Mouse (Mus musculus) induced T-regulatory cell, adult 2 months (primary cell): ENCODE data around the gene Nsmce4a.
"Not testable (repeated sequence)": the region's sequence is repeated elsewhere in the genome, so short reads cannot be mapped to it uniquely, and the experiment has no call there.

ENCODE experiments used
- DNase-seq: peaks from one replicate; pipeline ENCODE4 v3.0.0-alpha.2; 2012; ENCODE audit warnings: low read depth

Nsmce4a gene

DNA sequence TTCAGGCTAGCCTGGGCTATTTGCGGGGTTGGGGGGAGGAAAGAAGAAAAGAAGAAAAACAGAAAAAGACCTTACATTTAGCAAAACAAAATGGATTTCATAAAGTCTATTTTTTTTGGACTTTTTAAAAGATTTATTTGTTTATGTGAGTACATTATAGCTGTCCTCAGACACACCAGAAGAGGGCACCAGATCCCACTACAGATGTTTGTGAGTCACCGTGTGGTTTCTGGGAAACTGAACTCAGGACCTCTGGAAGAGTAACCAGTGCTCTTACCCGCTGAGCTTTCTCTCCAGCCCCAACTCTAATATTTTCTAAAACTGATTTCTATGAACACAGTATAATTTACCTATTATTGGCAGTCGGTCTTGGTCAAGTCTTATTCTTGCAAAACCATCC, 37.7 kb downstream of the Nsmce4a start:
- no peak for DNase-seq

- DNase-seq: peak; percentile 90
Measured at GRCm38 (mm10) chr7:130533316-130534260, 39.3 kb downstream of the Nsmce4a start.

DNA sequence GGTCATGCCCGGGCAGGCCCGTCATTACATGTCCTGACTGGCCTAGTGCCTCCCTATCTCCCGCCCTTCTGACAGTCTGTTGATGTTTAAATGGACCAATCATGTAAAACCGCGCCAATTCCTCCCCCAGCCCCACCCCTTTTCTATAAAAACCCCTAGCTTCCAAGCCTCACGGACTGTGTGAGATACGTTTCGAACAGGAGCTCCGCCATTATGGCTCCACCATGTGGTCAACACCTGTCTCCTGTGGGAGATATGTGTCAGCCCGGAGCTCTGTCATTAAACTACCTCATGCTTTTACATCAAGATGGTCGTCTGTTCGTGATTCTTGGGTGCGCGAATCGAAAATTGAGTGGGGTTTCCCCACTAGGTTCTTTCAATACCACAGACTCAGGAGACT, 41.8 kb downstream of the Nsmce4a start:
- DNase-seq: not testable (repeated sequence)

- DNase-seq: no peak
Measured at GRCm38 (mm10) chr7:130527306-130527705, 45.6 kb downstream of the Nsmce4a start.

DNA sequence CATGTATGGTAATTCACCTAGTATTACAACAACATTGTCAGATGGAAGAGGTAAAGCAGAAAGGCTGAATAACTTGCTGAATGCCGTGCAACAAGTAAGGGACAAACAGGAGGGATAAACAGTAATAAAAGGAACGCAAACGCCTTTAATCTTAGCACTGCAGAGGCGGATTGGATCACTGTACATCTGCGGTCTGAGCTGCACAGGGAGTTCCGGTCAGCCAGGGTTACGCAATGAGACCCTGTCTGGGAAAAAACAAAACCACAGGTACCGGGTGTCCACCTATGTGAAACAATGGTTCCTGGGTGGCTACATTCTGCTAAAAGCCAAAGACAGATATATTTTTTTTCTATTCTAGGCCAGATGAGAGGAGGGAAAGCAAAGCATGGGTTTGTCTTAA, 49.5 kb downstream of the Nsmce4a start:
- no peak for DNase-seq

- DNase-seq: no peak
Measured at GRCm38 (mm10) chr7:130520812-130521422, 52.0 kb downstream of the Nsmce4a start.

DNA sequence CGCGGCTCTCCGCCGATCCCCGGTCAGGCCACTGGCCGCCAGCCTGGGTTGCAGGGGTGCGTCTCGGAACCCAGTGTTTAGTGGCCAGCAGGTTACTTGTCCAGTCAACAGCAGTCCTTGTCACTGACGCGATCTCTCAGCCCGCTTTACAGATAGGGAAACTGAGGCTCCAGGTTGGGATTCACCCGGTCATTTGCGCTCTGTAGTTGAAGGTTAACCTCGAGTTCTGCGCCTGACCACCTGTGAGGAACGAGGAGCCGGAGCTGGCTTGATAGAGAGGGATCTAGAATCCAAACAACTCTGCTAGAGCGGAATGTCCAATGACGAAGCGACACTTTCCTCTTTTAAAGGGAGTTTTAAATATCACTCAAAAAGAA, 52.9 kb downstream of the Nsmce4a start, which contains the start of gene Ate1:
Gene Ate1, minus strand, starts transcription at position 321 of the 377 bp plus-strand sequence.
- no peak for DNase-seq

- DNase-seq: peak; percentile 96
Measured at GRCm38 (mm10) chr7:130519096-130520048, 53.5 kb downstream of the Nsmce4a start.

- peak; percentile 29 for DNase-seq
Measured at GRCm38 (mm10) chr7:130518213-130519095, 54.5 kb downstream of the Nsmce4a start.

DNA sequence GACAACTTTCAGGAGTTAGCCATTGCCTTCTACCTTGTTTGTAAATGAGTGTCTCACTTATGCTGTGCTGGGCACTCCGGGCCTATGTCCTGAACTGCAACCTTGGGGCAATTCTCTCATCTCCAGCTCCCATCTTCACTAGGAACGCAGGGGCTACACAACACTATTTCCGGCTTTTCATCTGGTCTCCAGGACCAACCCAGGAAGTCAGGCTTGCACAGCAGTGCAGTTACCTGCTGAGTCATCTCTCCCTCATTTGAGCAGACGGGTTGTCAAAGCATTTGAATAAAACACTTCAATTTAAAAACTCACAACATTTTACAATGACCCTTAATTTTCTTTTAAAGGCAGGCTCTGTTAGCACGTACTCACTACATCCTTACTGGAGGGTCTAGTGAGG, 62.7 kb downstream of the Nsmce4a start:
- DNase-seq: no peak

GRCm38 (mm10) chr7:130503006-130503405, 69.9 kb downstream of the Nsmce4a start:
- no peak for DNase-seq

DNA sequence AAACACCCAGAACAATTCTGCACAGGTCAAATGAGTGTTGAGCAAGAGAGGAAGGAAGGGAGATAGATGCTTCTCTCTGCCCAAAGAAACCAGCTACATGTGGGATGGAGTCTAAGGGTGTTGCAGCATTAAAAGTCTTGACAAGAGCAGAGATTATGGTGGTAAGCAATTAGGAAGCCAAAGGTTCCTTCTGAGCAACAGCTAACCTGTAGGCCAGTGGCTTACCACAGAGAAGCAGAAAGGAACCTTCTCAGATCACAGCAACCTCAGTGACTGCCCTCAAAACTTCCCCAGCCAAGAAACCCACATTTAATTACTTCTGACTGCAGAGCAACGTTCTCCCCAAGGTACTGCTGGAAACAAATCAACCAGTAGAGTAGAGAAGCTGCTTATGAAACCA, 71.4 kb downstream of the Nsmce4a start:
- DNase-seq: no peak

- DNase-seq: no peak
Measured at GRCm38 (mm10) chr7:130493346-130493745, 79.6 kb downstream of the Nsmce4a start.

DNA sequence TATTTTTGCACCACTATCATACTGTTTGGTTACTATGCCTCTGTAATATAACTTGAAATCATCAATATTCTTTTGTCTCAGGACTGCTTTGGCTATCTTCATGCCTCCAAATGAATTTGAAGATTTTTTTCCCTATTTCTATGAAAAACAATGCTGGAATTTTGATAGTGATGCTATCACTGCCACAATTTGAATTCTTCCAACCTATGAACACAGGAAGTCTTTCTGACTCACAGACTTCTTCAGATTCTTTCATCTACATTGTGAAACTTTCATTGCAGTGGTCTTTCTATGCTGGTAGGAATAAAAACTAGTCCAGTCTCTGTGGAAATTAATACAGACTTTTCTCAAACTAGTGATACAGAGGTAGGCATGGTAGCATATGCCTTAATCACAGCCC, 80.9 kb downstream of the Nsmce4a start:
- DNase-seq: no peak
